Mouse (Mus musculus) heart, adult 2 months (tissue): ENCODE data around the gene Colec11. TPM values are rescaled to one million over a fixed set of nuclear protein-coding genes. Genes with fewer than 3 reads are reported as not detected.

ENCODE experiments used
- DNase-seq, 2 experiments: peaks; one replicate each; pipeline ENCODE4 v3.0.0; 2021
- H3K27ac ChIP-seq: fragments of 200-600 bp; 2 replicates; pipeline ENCODE4 v1.8.1; 2022
- H3K27me3 ChIP-seq: fragments of 200-500 bp; 2 replicates; pipeline ENCODE4 v1.6.1; 2012; ENCODE audit warnings: mild to moderate bottlenecking, low read length, inconsistent platforms, mixed read lengths; ENCODE audit not compliant: control insufficient read depth, insufficient read depth
- H3K36me3 ChIP-seq: fragments of 200-500 bp; 2 replicates; pipeline ENCODE4 v1.6.1; 2012; ENCODE audit warnings: low read length, inconsistent platforms; ENCODE audit not compliant: control insufficient read depth, insufficient read depth
- H3K4me1 ChIP-seq: fragments of 200-500 bp; 2 replicates; pipeline ENCODE4 v1.6.1; 2011; ENCODE audit warnings: low read length; ENCODE audit not compliant: control insufficient read depth, insufficient read depth
- H3K4me3 ChIP-seq: fragments of 200-600 bp; 2 replicates; pipeline ENCODE4 v1.8.1; 2022
- H3K79me2 ChIP-seq: fragments of 200-500 bp; replicated peaks from 2 replicates; pipeline ENCODE4 v1.6.1; 2012; ENCODE audit warnings: mild to moderate bottlenecking, inconsistent platforms, low read length, moderate library complexity, mixed read lengths; ENCODE audit not compliant: control insufficient read depth, insufficient read depth
- H3K9ac ChIP-seq: fragments of 200-500 bp; 2 replicates; pipeline ENCODE4 v1.6.1; 2012; ENCODE audit warnings: low read depth, mild to moderate bottlenecking, control low read depth, inconsistent platforms, low read length, mixed read lengths
- CTCF ChIP-seq: fragments of 200-600 bp; IDR thresholded peaks from 2 replicates; pipeline ENCODE4 v1.8.1; 2022; ENCODE audit warnings: antibody characterized with exemption, mild to moderate bottlenecking, moderate library complexity
- EP300 ChIP-seq: fragments of 200-500 bp; IDR thresholded peaks from 2 replicates; pipeline ENCODE4 v1.6.1; 2011; ENCODE audit warnings: low read depth, low read length, control low read depth; ENCODE audit not compliant: insufficient read depth
- POLR2A ChIP-seq: fragments of 200-500 bp; IDR thresholded peaks from 2 replicates; pipeline ENCODE4 v1.6.1; 2011; ENCODE audit warnings: mild to moderate bottlenecking, low read depth, low read length, control low read depth; ENCODE audit not compliant: insufficient read depth
- WGBS: fragments of 180-500 bp; shearing (Covaris S2); methylation state at CpG from one replicate; pipeline ENCODE4 v1.1.7; 2018; 5-methylcytosine and 5-hydroxymethylcytosine counted together
- intact Hi-C: fragments of 180-260 bp; cut with DNase I; formaldehyde crosslinking; loops from one replicate; pipeline ENCODE4 v1.15.1; 2025
- polyA plus RNA-seq: library from polyadenylated mRNA; depleted of rRNA; stranded (reverse); fragments of >200 nt; gene quantifications from 2 replicates; pipeline ENCODE4 v1.2.3, GENCODE M21; 2012; rRNA removed
- total RNA-seq, 2 experiments: library from RNA; stranded (reverse); gene quantifications; 2 replicates each; pipeline ENCODE4 v1.2.3; 2021

The Colec11 gene
- total and polyA plus RNA-seq, 3 experiments = 14.3 to 17.9 (median 15.2) TPM

GRCm38 (mm10) chr12:28572241-28572640 is 50.9 kb downstream of the Colec11 start:
- Histone ChIP-seq H3K4me3 (no peak overlapping the region), H3K36me3 (no peaks in the 10 kb centered on the region), H3K79me2 (no peaks in the 10 kb centered on the region), H3K27me3 (no peaks in the 10 kb centered on the region), H3K27ac (no peak overlapping the region), H3K4me1 (no peaks in the 10 kb centered on the region), H3K9ac (no peak overlapping the region)
- no peak for DNase-seq
- intact Hi-C loops = no loop called here
- TF ChIP-seq EP300 = no peak
- TF ChIP-seq POLR2A = no peak
- TF ChIP-seq CTCF = no peak
- WGBS = 94% methylated on average over 2 of the region's 2 CpGs

- Histone ChIP-seq H3K36me3 (no peaks in the 10 kb centered on the region), H3K4me3 (no peak within 1 kb of the TSS)
These were observed 70.9 kb downstream of the Colec11 start, which contains the start of gene Dcdc2c for GRCm38 (mm10) chr12:28552299-28552698. Gene Dcdc2c (minus strand): TSS chr12:28552399.

GRCm38 (mm10) chr12:28551775-28552174 is 71.4 kb downstream of the Colec11 start:
- Histone ChIP-seq H3K4me3 (no peak overlapping the region), H3K36me3 (no peaks in the 10 kb centered on the region), H3K4me1 (no peaks in the 10 kb centered on the region), H3K27me3 (no peaks in the 10 kb centered on the region), H3K9ac (no peak overlapping the region), H3K79me2 (no peaks in the 10 kb centered on the region), H3K27ac (no peak overlapping the region)
- no peak for DNase-seq
- TF ChIP-seq POLR2A = no peak
- WGBS = 70% methylated on average over 18 of the region's 18 CpGs
- intact Hi-C loops = no loop called here

More at GRCm38 (mm10) chr12:28552299-28552698, 70.9 kb downstream of the Colec11 start, which contains the start of gene Dcdc2c:
- WGBS = 59% methylated on average over 15 of the region's 15 CpGs
- intact Hi-C loops = no loop called here
- Histone ChIP-seq H3K79me2 (no peaks in the 10 kb centered on the region), H3K27ac (no peak within 1 kb of the TSS), H3K27me3 (no peaks in the 10 kb centered on the region), H3K4me1 (no peaks in the 10 kb centered on the region), H3K9ac (no peak within 1 kb of the TSS)
- TF ChIP-seq EP300 = no peak
- no peak for TF ChIP-seq CTCF
- TF ChIP-seq POLR2A = no peak
- no peak for DNase-seq

- Histone ChIP-seq H3K79me2 (no peaks in the 10 kb centered on the region), H3K9ac (no peak overlapping the region), H3K27me3 (no peaks in the 10 kb centered on the region), H3K4me1 (no peaks in the 10 kb centered on the region), H3K4me3 (no peak overlapping the region), H3K27ac (no peak overlapping the region), H3K36me3 (no peaks in the 10 kb centered on the region)
- WGBS = 42% methylated on average over 4 of the region's 4 CpGs
- no peak for DNase-seq
- TF ChIP-seq POLR2A (no peak), EP300 (no peak), CTCF (no peak)
- intact Hi-C loops = no loop called here
These were observed 74.3 kb downstream of the Colec11 start for GRCm38 (mm10) chr12:28548887-28549286.

Other genes with a start within 250 kb of the Colec11 start
- gene Dcdc2c, start 71.0 kb downstream of the Colec11 start, total RNA-seq = under 1 TPM in 1 of 2 experiments, not detected in 1; 0.16 TPM
- gene Dcdc2c, start 71.0 kb downstream of the Colec11 start, polyA plus RNA-seq = not detected in 2 replicates
- not detected for gene Allc, start 40.9 kb downstream of the Colec11 start, total RNA-seq
- gene Allc, start 40.9 kb downstream of the Colec11 start, polyA plus RNA-seq = 0.10 and 0.12 TPM in 2 replicates
- 100 to 1,000 TPM; 228 to 303 TPM for gene Rps7, start 12.6 kb upstream of the Colec11 start, total RNA-seq
- 176 and 182 TPM in 2 replicates for gene Rps7, start 12.6 kb upstream of the Colec11 start, polyA plus RNA-seq
- gene Rnaseh1, start 26.2 kb upstream of the Colec11 start, total RNA-seq = 1 to 10 TPM; 6.9 to 8.4 TPM
- 7.0 and 7.7 TPM in 2 replicates for gene Rnaseh1, start 26.2 kb upstream of the Colec11 start, polyA plus RNA-seq
- 10 to 100 TPM; 51.5 to 52.0 TPM for gene Adi1, start 51.9 kb upstream of the Colec11 start, total RNA-seq
- gene Adi1, start 51.9 kb upstream of the Colec11 start, polyA plus RNA-seq = 27.8 and 45.7 TPM in 2 replicates
- 10 to 100 TPM; 19.7 to 21.3 TPM for gene Trappc12, start 127.1 kb upstream of the Colec11 start, total RNA-seq
- 20.9 and 26.9 TPM in 2 replicates for gene Trappc12, start 127.1 kb upstream of the Colec11 start, polyA plus RNA-seq
- gene Eipr1, start 128.4 kb upstream of the Colec11 start, total RNA-seq = 1 to 10 TPM; 8.6 to 8.7 TPM
- gene Eipr1, start 128.4 kb upstream of the Colec11 start, polyA plus RNA-seq = 13.5 and 21.8 TPM in 2 replicates